ENCODE assay signal across 10 mouse cellular contexts in genomic region chr4:136089748-136090583, GRCm38 (mm10). TPM values are rescaled to one million over a fixed set of nuclear protein-coding genes. Genes with fewer than 3 reads are reported as not detected.
A peak's percentile ranks its signal among the peaks of the same experiment; 100 is the strongest.
DNase-seq lines count a peak whose midpoint lies in the region; TF ChIP-seq lines count a peak whose summit lies in the region.
"Had no signal": no experiment of that assay in that cellular context is flagged by ENCODE, and none has a peak within 500 bp of the region (broad histone marks: within the 10 kb centered on the region; RNA-seq: fewer than 3 reads in every experiment).

No protein-coding gene starts in this region.

- H3K36me3 ChIP-seq in heart, embryonic 10.5 days = no peaks in the 10 kb centered on the region
- no peaks in the 10 kb centered on the region for H3K36me3 ChIP-seq in kidney, adult 2 months (ENCODE audit: control insufficient read depth, insufficient read depth, low read length)
- H3K36me3 ChIP-seq: midbrain, embryonic 12.5 days had no signal

- no peak overlapping the region for H3K4me3 ChIP-seq in heart, embryonic 10.5 days
- no peak overlapping the region for H3K4me3 ChIP-seq in kidney, adult 2 months (ENCODE audit: insufficient read depth, low read depth, low read length)
- H3K4me3 ChIP-seq: midbrain, embryonic 12.5 days had no signal

- no peak for TF ChIP-seq POLR2A in kidney, adult 2 months (IDR thresholded peaks at IDR 0.05; ENCODE audit: low read depth, low read length)

- intact Hi-C loops in heart, postnatal 14 days (cut with DNase I) = no loop called here

- peaks cover 12% of the 10 kb centered on the region; the same call in 1 of the 2 replicates for H3K4me1 ChIP-seq in heart, embryonic 10.5 days
- no peaks in the 10 kb centered on the region for H3K4me1 ChIP-seq in kidney, adult 2 months (ENCODE audit: control insufficient read depth, insufficient read depth, low read length)

- 55% methylated on average over 11 of the region's 11 CpGs for WGBS in heart, embryonic 10.5 days
- WGBS in kidney, adult 2 months = 53% methylated on average over 11 of the region's 11 CpGs

- H3K9me3 ChIP-seq in heart, embryonic 10.5 days = no peaks in the 10 kb centered on the region

- TF ChIP-seq CTCF in kidney, adult 2 months (conservative IDR thresholded peaks at IDR 0.05; ENCODE audit: insufficient read depth, insufficient read length, low read depth, low read length) = no peak

- H3K27me3 ChIP-seq in heart, embryonic 10.5 days (ENCODE audit: insufficient read depth, poor library complexity, severe bottlenecking) = peaks cover 10% of the 10 kb centered on the region; the same call in 1 of the 2 replicates
- H3K27me3 ChIP-seq in kidney, adult 2 months (replicated peaks; ENCODE audit: control insufficient read depth, insufficient read depth, low read length) = no peaks in the 10 kb centered on the region
- H3K27me3 ChIP-seq: midbrain, embryonic 12.5 days had no signal

- peak overlapping the region; percentile 31; the same call in 1 of the 2 replicates for H3K27ac ChIP-seq in heart, embryonic 10.5 days
- peak overlapping the region; percentile 14 for H3K27ac ChIP-seq in kidney, adult 2 months (ENCODE audit: insufficient read depth, low read depth, low read length)
- H3K27ac ChIP-seq: midbrain, embryonic 12.5 days had no signal

- DNase-seq in heart, embryonic 10.5 days (ENCODE audit: low spot score) = no peak
- DNase-seq in heart, postnatal 14 days = no peak
- DNase-seq in Muller cell, postnatal 12 days (ENCODE audit: inconsistent ontology term) = peak; percentile 63
- peak; percentile 61 for DNase-seq in kidney, adult 2 months
- peak; percentile 58 for DNase-seq in retina, postnatal 1 day
- no peak for DNase-seq in layer of hippocampus, adult 9-11 months
- DNase-seq in testis, postnatal 14 days (ENCODE audit: low spot score) = no peak
- no peak for DNase-seq in urinary bladder, postnatal 14 days (ENCODE audit: low spot score)
- DNase-seq: right cerebral cortex, postnatal 14 days had no signal

RNA-seq across cellular contexts. Expression of gene Rpl11, which starts 36.7 kb away (rescaled TPM):
- polyA plus RNA-seq in heart, embryonic 10.5 days (2016; fragmentation: Nextera tagmentation; extraction: Ambion mirVana) = 336 and 390 TPM in 2 replicates
- 100 to 1,000 TPM; 257 to 279 TPM for total RNA-seq in heart, postnatal 14 days (2021)
- 232 and 292 TPM in 2 replicates for polyA plus RNA-seq in kidney, adult 2 months (2012; rRNA removed)

RNA-seq across cellular contexts. Expression of gene Id3, which starts 53.3 kb away (rescaled TPM):
- 324 and 492 TPM in 2 replicates for polyA plus RNA-seq in heart, embryonic 10.5 days (2016; fragmentation: Nextera tagmentation; extraction: Ambion mirVana)
- 10 to 100 TPM; 85.4 to 93.7 TPM for total RNA-seq in heart, postnatal 14 days (2021)
- 259 and 289 TPM in 2 replicates for polyA plus RNA-seq in kidney, adult 2 months (2012; rRNA removed)

Comparison
In these comparisons a context has a peak if more than half of its experiments do, and no peak if none do; other contexts are left out.
1. DNase-seq: peak in Muller cell, postnatal 12 days (single experiment), kidney, adult 2 months (single experiment) and retina, postnatal 1 day (single experiment); none in heart, embryonic 10.5 days (single experiment), heart, postnatal 14 days (0 of 2), layer of hippocampus, adult 9-11 months (single experiment), testis, postnatal 14 days (single experiment) and urinary bladder, postnatal 14 days (single experiment).